Mouse (Mus musculus): ENCODE measurements around the gene Olfr692. TPM values are rescaled to one million over a fixed set of nuclear protein-coding genes. Genes with fewer than 3 reads are reported as not detected.

Gene Olfr692
- polyA plus RNA-seq, 1 experiment: not detected

- no peaks in the 10 kb centered on the region for H3K4me1 ChIP-seq (ENCODE audit: control insufficient read depth, insufficient read depth, low read length)
- TF ChIP-seq POLR2A (IDR thresholded peaks at IDR 0.05; ENCODE audit: control insufficient read depth, low read depth, low read length) (no peak), CTCF (IDR thresholded peaks at IDR 0.05; ENCODE audit: control insufficient read depth, insufficient read depth, insufficient replicate concordance, low read depth, low read length) (no peak)
- H3K4me3 ChIP-seq (ENCODE audit: control insufficient read depth, low read depth, low read length): no peak overlapping the region
- H3K27ac ChIP-seq (ENCODE audit: control insufficient read depth, insufficient read depth, low read depth, low read length): no peak overlapping the region
- H3K36me3 ChIP-seq (ENCODE audit: control insufficient read depth, insufficient read depth, low read length): peaks cover 2% of the 10 kb centered on the region; the same call in 1 of the 2 replicates
- no peaks in the 10 kb centered on the region for H3K27me3 ChIP-seq (ENCODE audit: control insufficient read depth, insufficient read depth, low read length)
Observed at GRCm38 (mm10) chr7:105390236-105390635, 22.2 kb downstream of the Olfr692 start.

GRCm38 (mm10) chr7:105394606-105395005, 26.6 kb downstream of the Olfr692 start:
- Histone ChIP-seq H3K36me3 (ENCODE audit: control insufficient read depth, insufficient read depth, low read length) (no peaks in the 10 kb centered on the region), H3K27ac (ENCODE audit: control insufficient read depth, insufficient read depth, low read depth, low read length) (no peak overlapping the region), H3K4me3 (ENCODE audit: control insufficient read depth, low read depth, low read length) (no peak overlapping the region), H3K4me1 (ENCODE audit: control insufficient read depth, insufficient read depth, low read length) (peaks cover 2% of the 10 kb centered on the region; the same call in 1 of the 2 replicates), H3K27me3 (ENCODE audit: control insufficient read depth, insufficient read depth, low read length) (no peaks in the 10 kb centered on the region)
- no peak for TF ChIP-seq CTCF (IDR thresholded peaks at IDR 0.05; ENCODE audit: control insufficient read depth, insufficient read depth, insufficient replicate concordance, low read depth, low read length)

GRCm38 (mm10) chr7:105395131-105395820, 27.2 kb downstream of the Olfr692 start:
- no peaks in the 10 kb centered on the region for H3K27me3 ChIP-seq (ENCODE audit: control insufficient read depth, insufficient read depth, low read length)
- H3K36me3 ChIP-seq (ENCODE audit: control insufficient read depth, insufficient read depth, low read length): no peaks in the 10 kb centered on the region
- no peak overlapping the region for H3K4me3 ChIP-seq (ENCODE audit: control insufficient read depth, low read depth, low read length)
- H3K4me1 ChIP-seq (ENCODE audit: control insufficient read depth, insufficient read depth, low read length): peaks cover 4% of the 10 kb centered on the region
- TF ChIP-seq POLR2A (IDR thresholded peaks at IDR 0.05; ENCODE audit: control insufficient read depth, low read depth, low read length) (no peak), CTCF (IDR thresholded peaks at IDR 0.05; ENCODE audit: control insufficient read depth, insufficient read depth, insufficient replicate concordance, low read depth, low read length) (no peak)
- no peak overlapping the region for H3K27ac ChIP-seq (ENCODE audit: control insufficient read depth, insufficient read depth, low read depth, low read length)

- Histone ChIP-seq H3K27ac (ENCODE audit: control insufficient read depth, insufficient read depth, low read depth, low read length) (no peak overlapping the region), H3K27me3 (ENCODE audit: control insufficient read depth, insufficient read depth, low read length) (no peaks in the 10 kb centered on the region), H3K4me1 (ENCODE audit: control insufficient read depth, insufficient read depth, low read length) (peaks cover 5% of the 10 kb centered on the region), H3K36me3 (ENCODE audit: control insufficient read depth, insufficient read depth, low read length) (no peaks in the 10 kb centered on the region), H3K4me3 (ENCODE audit: control insufficient read depth, low read depth, low read length) (no peak overlapping the region)
- no peak for TF ChIP-seq POLR2A (IDR thresholded peaks at IDR 0.05; ENCODE audit: control insufficient read depth, low read depth, low read length)
- TF ChIP-seq CTCF (IDR thresholded peaks at IDR 0.05; ENCODE audit: control insufficient read depth, insufficient read depth, insufficient replicate concordance, low read depth, low read length): no peak
Observed at GRCm38 (mm10) chr7:105396126-105396525, 28.1 kb downstream of the Olfr692 start.

GRCm38 (mm10) chr7:105399058-105399934, 31.3 kb downstream of the Olfr692 start:
- peaks cover 5% of the 10 kb centered on the region for H3K4me1 ChIP-seq (ENCODE audit: control insufficient read depth, insufficient read depth, low read length)
- no peaks in the 10 kb centered on the region for H3K36me3 ChIP-seq (ENCODE audit: control insufficient read depth, insufficient read depth, low read length)
- H3K27me3 ChIP-seq (ENCODE audit: control insufficient read depth, insufficient read depth, low read length): no peaks in the 10 kb centered on the region
- peak overlapping the region; percentile 82 for H3K27ac ChIP-seq (ENCODE audit: control insufficient read depth, insufficient read depth, low read depth, low read length)
- TF ChIP-seq POLR2A (IDR thresholded peaks at IDR 0.05; ENCODE audit: control insufficient read depth, low read depth, low read length): no peak
- TF ChIP-seq CTCF (IDR thresholded peaks at IDR 0.05; ENCODE audit: control insufficient read depth, insufficient read depth, insufficient replicate concordance, low read depth, low read length): no peak
- peak overlapping the region; percentile 89 for H3K4me3 ChIP-seq (ENCODE audit: control insufficient read depth, low read depth, low read length)

- no peaks in the 10 kb centered on the region for H3K27me3 ChIP-seq (ENCODE audit: control insufficient read depth, insufficient read depth, low read length)
- H3K4me1 ChIP-seq (ENCODE audit: control insufficient read depth, insufficient read depth, low read length): peaks cover 5% of the 10 kb centered on the region
- no peaks in the 10 kb centered on the region for H3K36me3 ChIP-seq (ENCODE audit: control insufficient read depth, insufficient read depth, low read length)
- TF ChIP-seq POLR2A (IDR thresholded peaks at IDR 0.05; ENCODE audit: control insufficient read depth, low read depth, low read length) (peak; percentile 71), CTCF (IDR thresholded peaks at IDR 0.05; ENCODE audit: control insufficient read depth, insufficient read depth, insufficient replicate concordance, low read depth, low read length) (no peak)
- peak within 1 kb of the TSS; percentile 94 for H3K27ac ChIP-seq (ENCODE audit: control insufficient read depth, insufficient read depth, low read depth, low read length)
- peak within 1 kb of the TSS; percentile 89 for H3K4me3 ChIP-seq (ENCODE audit: control insufficient read depth, low read depth, low read length)
Observed at GRCm38 (mm10) chr7:105399935-105400624, 32.0 kb downstream of the Olfr692 start, which contains the start of gene Fam160a2. Fam160a2 (minus strand) TSS chr7:105400054.

- Histone ChIP-seq H3K36me3 (ENCODE audit: control insufficient read depth, insufficient read depth, low read length) (no peaks in the 10 kb centered on the region), H3K4me1 (ENCODE audit: control insufficient read depth, insufficient read depth, low read length) (peaks cover 12% of the 10 kb centered on the region), H3K27ac (ENCODE audit: control insufficient read depth, insufficient read depth, low read depth, low read length) (no peak within 1 kb of the TSS), H3K4me3 (ENCODE audit: control insufficient read depth, low read depth, low read length) (peak within 1 kb of the TSS; percentile 42), H3K27me3 (ENCODE audit: control insufficient read depth, insufficient read depth, low read length) (no peaks in the 10 kb centered on the region)
- TF ChIP-seq POLR2A (IDR thresholded peaks at IDR 0.05; ENCODE audit: control insufficient read depth, low read depth, low read length) (no peak), CTCF (IDR thresholded peaks at IDR 0.05; ENCODE audit: control insufficient read depth, insufficient read depth, insufficient replicate concordance, low read depth, low read length) (no peak)
Observed at GRCm38 (mm10) chr7:105404268-105404667, 36.2 kb downstream of the Olfr692 start, which contains the start of gene Cnga4. Cnga4 (plus strand) TSS chr7:105404568.

All from testis, adult 2 months (tissue).